Mouse (Mus musculus) embryonic facial prominence, embryonic 10.5 days (tissue): ENCODE measurements at regions not wholly inside any gene's neighbourhood (a gene's known extent, or its start where the extent isn't known, plus 50 kb on each side); places are given as distances from the start of the nearest gene placed in this dataset.
A peak's percentile ranks its signal among the peaks of the same experiment; 100 is the strongest.

Experiments used
- DNase-seq: peaks from one replicate; pipeline ENCODE4 v3.0.0-alpha.2; 2017; ENCODE audit warnings: low spot score
- H3K27ac ChIP-seq: fragments of 300-500 bp; sonication (generic); replicated peaks from 2 replicates; pipeline ENCODE4 v1.5.1; 2016; ENCODE audit warnings: mild to moderate bottlenecking
- H3K27me3 ChIP-seq: fragments of 300-500 bp; sonication (generic); replicated peaks from 2 replicates; pipeline ENCODE4 v1.6.1; 2016; ENCODE audit warnings: low read depth, mild to moderate bottlenecking; ENCODE audit not compliant: poor library complexity, severe bottlenecking
- H3K36me3 ChIP-seq: fragments of 300-500 bp; sonication (generic); replicated peaks from 2 replicates; pipeline ENCODE4 v1.6.1; 2016; ENCODE audit warnings: mild to moderate bottlenecking, moderate library complexity
- H3K4me1 ChIP-seq: fragments of 300-500 bp; sonication (generic); 2 replicates; pipeline ENCODE4 v1.6.1; 2016
- H3K4me3 ChIP-seq: fragments of 300-500 bp; sonication (generic); 2 replicates; pipeline ENCODE4 v1.5.1; 2016; ENCODE audit warnings: mild to moderate bottlenecking, moderate library complexity
- H3K9me3 ChIP-seq: fragments of 300-500 bp; sonication (generic); 2 replicates; pipeline ENCODE4 v1.6.1; 2016; ENCODE audit warnings: mild to moderate bottlenecking
- WGBS: fragments of 180-500 bp; shearing (Covaris S2); methylation state at CpG from one replicate; pipeline ENCODE4 v1.1.7; 2016; 5-methylcytosine and 5-hydroxymethylcytosine counted together

- Histone ChIP-seq H3K27me3 (no peaks in the 10 kb centered on the region), H3K27ac (no peak overlapping the region), H3K4me3 (no peak overlapping the region), H3K36me3 (no peaks in the 10 kb centered on the region), H3K9me3 (no peaks in the 10 kb centered on the region), H3K4me1 (no peaks in the 10 kb centered on the region)
- no peak for DNase-seq
- 85% methylated on average over 5 of the region's 5 CpGs for WGBS
Measured at GRCm38 (mm10) chr16:93189412-93189811, 363.5 kb upstream of the Runx1 start.

GRCm38 (mm10) chr16:93186554-93186953 lies 360.6 kb upstream of the Runx1 start:
- H3K36me3 ChIP-seq = no peaks in the 10 kb centered on the region
- H3K27me3 ChIP-seq = no peaks in the 10 kb centered on the region
- H3K27ac ChIP-seq = no peak overlapping the region
- 94% methylated on average over 4 of the region's 4 CpGs for whole genome bisulfite sequencing
- no peaks in the 10 kb centered on the region for H3K4me1 ChIP-seq
- no peak overlapping the region for H3K4me3 ChIP-seq
- DNase-seq = no peak
- no peaks in the 10 kb centered on the region for H3K9me3 ChIP-seq

- Histone ChIP-seq H3K36me3 (no peaks in the 10 kb centered on the region), H3K4me1 (no peaks in the 10 kb centered on the region), H3K9me3 (no peaks in the 10 kb centered on the region), H3K27ac (no peak overlapping the region), H3K4me3 (no peak overlapping the region), H3K27me3 (no peaks in the 10 kb centered on the region)
- 87% methylated on average over 3 of the region's 3 CpGs for WGBS
- no peak for DNase-seq
Measured at GRCm38 (mm10) chr16:93182656-93183055, 356.7 kb upstream of the Runx1 start.

- WGBS = 93% methylated on average over 8 of the region's 8 CpGs
Measured at GRCm38 (mm10) chr16:93181497-93181896, 355.5 kb upstream of the Runx1 start.

GRCm38 (mm10) chr16:93180213-93180612 lies 354.3 kb upstream of the Runx1 start:
- no peak for DNase-seq
- Histone ChIP-seq H3K36me3 (no peaks in the 10 kb centered on the region), H3K27ac (no peak overlapping the region), H3K27me3 (no peaks in the 10 kb centered on the region), H3K4me1 (no peaks in the 10 kb centered on the region), H3K9me3 (no peaks in the 10 kb centered on the region), H3K4me3 (no peak overlapping the region)
- WGBS = 79% methylated on average over 5 of the region's 5 CpGs

More at GRCm38 (mm10) chr16:93181497-93181896, 355.5 kb upstream of the Runx1 start:
- no peaks in the 10 kb centered on the region for H3K9me3 ChIP-seq
- H3K4me3 ChIP-seq = no peak overlapping the region
- no peak for DNase-seq
- no peaks in the 10 kb centered on the region for H3K36me3 ChIP-seq
- H3K27me3 ChIP-seq = no peaks in the 10 kb centered on the region
- no peak overlapping the region for H3K27ac ChIP-seq
- no peaks in the 10 kb centered on the region for H3K4me1 ChIP-seq

GRCm38 (mm10) chr16:93166667-93167066 lies 340.7 kb upstream of the Runx1 start:
- Histone ChIP-seq H3K27ac (no peak overlapping the region), H3K4me1 (no peaks in the 10 kb centered on the region), H3K36me3 (no peaks in the 10 kb centered on the region), H3K4me3 (no peak overlapping the region), H3K9me3 (no peaks in the 10 kb centered on the region), H3K27me3 (no peaks in the 10 kb centered on the region)
- WGBS = 92% methylated on average over 3 of the region's 3 CpGs
- no peak for DNase-seq

GRCm38 (mm10) chr16:93158526-93159226 lies 332.7 kb upstream of the Runx1 start:
- Histone ChIP-seq H3K36me3 (no peaks in the 10 kb centered on the region), H3K27me3 (no peaks in the 10 kb centered on the region), H3K4me1 (no peaks in the 10 kb centered on the region), H3K4me3 (no peak overlapping the region), H3K9me3 (no peaks in the 10 kb centered on the region), H3K27ac (no peak overlapping the region)
- 83% methylated on average over 8 of the region's 8 CpGs for WGBS
- DNase-seq = no peak

- peaks cover 9% of the 10 kb centered on the region for H3K4me1 ChIP-seq
- no peaks in the 10 kb centered on the region for H3K36me3 ChIP-seq
- DNase-seq = no peak
- no peaks in the 10 kb centered on the region for H3K9me3 ChIP-seq
- H3K4me3 ChIP-seq = no peak overlapping the region
- H3K27ac ChIP-seq = no peak overlapping the region
- no peaks in the 10 kb centered on the region for H3K27me3 ChIP-seq
- 87% methylated on average over 14 of the region's 14 CpGs for WGBS
Measured at GRCm38 (mm10) chr16:93153545-93154329, 327.8 kb upstream of the Runx1 start.

GRCm38 (mm10) chr16:93152765-93153489 lies 327.0 kb upstream of the Runx1 start:
- 49% methylated on average over 14 of the region's 14 CpGs for WGBS

GRCm38 (mm10) chr16:93152057-93152456 lies 326.1 kb upstream of the Runx1 start:
- Histone ChIP-seq H3K27me3 (no peaks in the 10 kb centered on the region), H3K4me1 (peaks cover 9% of the 10 kb centered on the region), H3K36me3 (no peaks in the 10 kb centered on the region), H3K4me3 (no peak overlapping the region), H3K9me3 (no peaks in the 10 kb centered on the region), H3K27ac (no peak overlapping the region)
- no peak for DNase-seq
- 98% methylated on average over 1 of the region's 1 CpGs for WGBS

More at GRCm38 (mm10) chr16:93152765-93153489, 327.0 kb upstream of the Runx1 start:
- peak; percentile 18 for DNase-seq
- H3K4me3 ChIP-seq = no peak overlapping the region
- no peaks in the 10 kb centered on the region for H3K36me3 ChIP-seq
- H3K9me3 ChIP-seq = no peaks in the 10 kb centered on the region
- H3K27me3 ChIP-seq = no peaks in the 10 kb centered on the region
- peaks cover 9% of the 10 kb centered on the region for H3K4me1 ChIP-seq
- H3K27ac ChIP-seq = peak overlapping the region; percentile 30

- 94% methylated on average over 2 of the region's 2 CpGs for WGBS
- peaks cover 9% of the 10 kb centered on the region for H3K4me1 ChIP-seq
- no peak overlapping the region for H3K27ac ChIP-seq
- H3K4me3 ChIP-seq = no peak overlapping the region
- no peak for DNase-seq
- H3K27me3 ChIP-seq = no peaks in the 10 kb centered on the region
- H3K36me3 ChIP-seq = no peaks in the 10 kb centered on the region
- H3K9me3 ChIP-seq = no peaks in the 10 kb centered on the region
Measured at GRCm38 (mm10) chr16:93151652-93152051, 325.7 kb upstream of the Runx1 start.

- no peak for DNase-seq
- Histone ChIP-seq H3K4me1 (peaks cover 9% of the 10 kb centered on the region), H3K36me3 (no peaks in the 10 kb centered on the region), H3K4me3 (no peak overlapping the region), H3K9me3 (no peaks in the 10 kb centered on the region), H3K27ac (no peak overlapping the region), H3K27me3 (no peaks in the 10 kb centered on the region)
- 80% methylated on average over 12 of the region's 12 CpGs for WGBS
Measured at GRCm38 (mm10) chr16:93150451-93150850, 324.5 kb upstream of the Runx1 start.
